Mouse (Mus musculus): ENCODE measurements around the gene Itprip.

Gene Itprip

GRCm38 (mm10) chr19:47919126-47919965 is at the start of gene Itprip, which contains the start of gene Cfap43:
TSS of gene Itprip (minus strand) at chr19:47919299.
TSS of gene Cfap43 (minus strand) at chr19:47919287.
- peak; percentile 70 to 78 for DNase-seq (ENCODE audit: low spot score in 2 of 2)

GRCm38 (mm10) chr19:47958181-47958580 is 39.1 kb upstream of the Itprip start:
- DNase-seq (ENCODE audit: low spot score in 2 of 2): no peak

GRCm38 (mm10) chr19:47953169-47953568 is 34.1 kb upstream of the Itprip start:
- no peak for DNase-seq (ENCODE audit: low spot score in 2 of 2)

- DNase-seq (ENCODE audit: low spot score in 2 of 2): no peak
Observed at GRCm38 (mm10) chr19:47950946-47951345, 31.8 kb upstream of the Itprip start.

GRCm38 (mm10) chr19:47946821-47947465 is 27.8 kb upstream of the Itprip start:
- no peak for DNase-seq (ENCODE audit: low spot score in 2 of 2)

- DNase-seq (ENCODE audit: low spot score in 2 of 2): no peak
Observed at GRCm38 (mm10) chr19:47939361-47939760, 20.3 kb upstream of the Itprip start.

GRCm38 (mm10) chr19:47937443-47938406 is 18.6 kb upstream of the Itprip start, which contains the start of gene Cfap58:
TSS of gene Cfap58 (plus strand) at chr19:47937675.
- DNase-seq (ENCODE audit: low spot score in 2 of 2): peak; percentile 64 to 76

GRCm38 (mm10) chr19:47936938-47937337 is 17.8 kb upstream of the Itprip start:
- no peak for DNase-seq (ENCODE audit: low spot score in 2 of 2)

- no peak for DNase-seq (ENCODE audit: low spot score in 2 of 2)
Observed at GRCm38 (mm10) chr19:47936490-47936889, 17.4 kb upstream of the Itprip start.

GRCm38 (mm10) chr19:47935530-47935929 is 16.4 kb upstream of the Itprip start:
- no peak for DNase-seq (ENCODE audit: low spot score in 2 of 2)

GRCm38 (mm10) chr19:47934636-47935238 is 15.6 kb upstream of the Itprip start:
- no peak for DNase-seq (ENCODE audit: low spot score in 2 of 2)

- DNase-seq (ENCODE audit: low spot score in 2 of 2): no peak
Observed at GRCm38 (mm10) chr19:47934146-47934545, 15.0 kb upstream of the Itprip start.

- peak in 1 of 2 experiments; percentile 49 for DNase-seq (ENCODE audit: low spot score in 2 of 2)
Observed at GRCm38 (mm10) chr19:47931982-47932638, 13.0 kb upstream of the Itprip start.

GRCm38 (mm10) chr19:47929043-47929442 is 9.9 kb upstream of the Itprip start:
- no peak for DNase-seq (ENCODE audit: low spot score in 2 of 2)

- no peak for DNase-seq (ENCODE audit: low spot score in 2 of 2)
Observed at GRCm38 (mm10) chr19:47927032-47927431, 7.9 kb upstream of the Itprip start.

GRCm38 (mm10) chr19:47925819-47926218 is 6.7 kb upstream of the Itprip start:
- no peak for DNase-seq (ENCODE audit: low spot score in 2 of 2)

GRCm38 (mm10) chr19:47919966-47920375 is 872 bp upstream of the Itprip start:
- DNase-seq (ENCODE audit: low spot score in 2 of 2): no peak

- DNase-seq (ENCODE audit: low spot score in 2 of 2): peak; percentile 44 to 45
Observed at GRCm38 (mm10) chr19:47918455-47919101, 521 bp downstream of the Itprip start.

GRCm38 (mm10) chr19:47918016-47918415 is 1.1 kb downstream of the Itprip start:
- DNase-seq (ENCODE audit: low spot score in 2 of 2): no peak

GRCm38 (mm10) chr19:47917396-47917795 is 1.7 kb downstream of the Itprip start:
- no peak for DNase-seq (ENCODE audit: low spot score in 2 of 2)
